Mouse (Mus musculus): Measurements from ENCODE around the gene Tgfa.

DNA sequence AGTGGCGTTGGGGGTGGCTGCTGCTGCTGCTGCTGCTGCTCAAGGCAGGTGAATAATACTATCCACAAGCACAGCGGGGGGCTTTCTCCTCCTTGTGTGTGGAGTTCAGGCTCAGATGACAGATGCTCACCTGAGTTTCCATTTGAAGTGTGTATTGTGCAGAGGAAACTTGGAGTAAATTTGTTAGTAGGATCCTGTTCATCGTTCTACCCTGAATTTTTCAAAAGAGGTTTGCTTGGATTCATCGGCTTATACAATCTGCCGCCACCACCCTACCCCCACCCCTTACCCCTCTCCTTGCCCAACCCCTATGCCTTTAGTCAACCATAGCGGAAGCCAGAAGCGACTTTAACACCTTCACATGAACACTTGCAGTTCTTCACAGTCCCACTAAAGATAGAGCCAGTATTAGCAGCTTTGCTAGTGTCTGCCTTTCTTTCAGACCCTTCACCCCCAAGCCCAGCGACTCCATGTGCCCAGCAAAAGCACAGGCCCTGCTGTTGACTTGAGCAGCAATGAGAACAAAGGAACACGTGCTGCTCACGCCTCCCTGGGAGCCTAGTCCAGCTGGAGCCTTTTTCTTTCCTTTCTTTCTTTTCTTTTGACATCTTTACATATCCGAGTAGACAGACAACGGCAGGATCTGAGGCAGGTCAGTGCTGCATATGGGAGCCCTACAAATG is 16.2 kb downstream of the Tgfa start:
- TF ChIP-seq EP300 (IDR thresholded peaks at IDR 0.05; ENCODE audit: low read depth) = no peak
- no peak for TF ChIP-seq CTCF (IDR thresholded peaks at IDR 0.05; ENCODE audit: low read depth)
